Mouse (Mus musculus) liver, adult 2 months (tissue): Measurements from ENCODE around the gene Kcnip4.

Source experiments
- CTCF ChIP-seq: fragments of 200-500 bp; IDR thresholded peaks from 2 replicates; pipeline ENCODE4 v1.5.1; 2011; ENCODE audit warnings: low read depth, low read length, control low read depth
- POLR2A ChIP-seq: fragments of 200-500 bp; IDR thresholded peaks from 2 replicates; pipeline ENCODE4 v1.6.1; 2011; ENCODE audit warnings: low read length, control low read depth; ENCODE audit not compliant: insufficient read depth; ENCODE audit errors: extremely low read depth

GRCm38 (mm10) chr5:49298654-49299053 is 226.1 kb downstream of the Kcnip4 start:
- no peak for TF ChIP-seq CTCF
- no peak for TF ChIP-seq POLR2A
